Mouse (Mus musculus) cerebellum, postnatal 14 days (tissue): ENCODE data around the gene Slc25a27.

Experiments
- DNase-seq, 2 experiments: peaks; one replicate each; pipeline ENCODE4 v3.0.0; 2021; ENCODE audit warnings: mixed read lengths in 2 of 2

Slc25a27 gene

DNA sequence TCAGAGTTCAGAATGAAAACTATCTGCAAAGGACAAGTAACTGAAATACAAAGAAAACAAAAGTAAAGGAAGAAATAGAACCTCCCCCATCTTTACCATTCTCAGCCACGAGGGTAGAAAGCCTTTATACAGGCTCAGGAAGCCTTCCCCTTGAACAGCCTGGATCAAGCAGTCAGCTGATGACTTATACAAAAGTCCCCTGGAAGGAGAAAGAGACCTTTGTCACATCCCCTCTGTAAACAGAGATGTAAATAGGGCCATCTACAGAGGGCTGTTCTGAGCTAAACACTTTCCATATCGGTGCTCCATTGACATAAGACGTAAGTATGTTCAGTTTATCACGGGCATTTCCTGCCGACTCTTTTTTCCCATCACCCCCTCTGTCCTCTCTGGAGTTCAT is 20.1 kb downstream of the Slc25a27 start:
- no peak for DNase-seq

DNA sequence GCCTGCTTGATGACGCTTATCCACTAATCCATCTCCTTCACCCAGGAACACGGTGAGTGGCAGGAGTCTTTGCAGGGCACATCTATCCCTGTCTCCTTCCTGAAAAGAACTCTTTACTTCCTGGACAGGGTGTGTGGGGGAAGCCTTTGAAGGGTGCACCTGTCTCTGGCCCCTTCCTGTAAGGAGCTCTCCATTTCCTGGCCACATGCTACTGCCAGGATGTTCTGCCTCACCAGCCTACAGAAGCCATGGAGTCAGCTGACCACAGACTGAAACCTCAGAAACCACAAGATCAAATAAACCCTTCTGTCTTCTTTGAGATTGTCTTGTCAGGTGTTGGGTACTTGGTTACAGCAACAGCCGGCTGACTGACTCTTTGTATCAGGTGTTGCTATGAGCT is 21.9 kb downstream of the Slc25a27 start:
- DNase-seq, result no peak

DNA sequence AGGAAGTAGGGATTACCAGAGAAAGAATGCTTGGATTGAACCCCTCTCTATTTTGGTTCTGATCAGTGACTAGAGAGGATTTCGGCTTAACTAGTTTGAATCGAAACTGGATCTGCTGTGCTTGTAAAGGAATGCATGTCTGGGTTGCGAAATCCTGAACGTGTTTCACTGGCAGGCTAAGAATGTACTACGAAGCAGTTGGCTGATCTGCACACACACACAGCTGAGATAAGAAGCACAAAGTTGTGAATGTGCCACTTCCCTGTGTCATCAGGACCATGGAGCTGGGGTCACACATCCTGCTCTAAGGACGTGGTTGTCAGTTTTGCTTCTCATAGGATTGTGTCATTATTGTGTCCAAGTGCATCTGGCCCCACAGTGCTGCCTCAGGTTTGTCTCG is 22.6 kb downstream of the Slc25a27 start:
- no peak for DNase-seq

DNA sequence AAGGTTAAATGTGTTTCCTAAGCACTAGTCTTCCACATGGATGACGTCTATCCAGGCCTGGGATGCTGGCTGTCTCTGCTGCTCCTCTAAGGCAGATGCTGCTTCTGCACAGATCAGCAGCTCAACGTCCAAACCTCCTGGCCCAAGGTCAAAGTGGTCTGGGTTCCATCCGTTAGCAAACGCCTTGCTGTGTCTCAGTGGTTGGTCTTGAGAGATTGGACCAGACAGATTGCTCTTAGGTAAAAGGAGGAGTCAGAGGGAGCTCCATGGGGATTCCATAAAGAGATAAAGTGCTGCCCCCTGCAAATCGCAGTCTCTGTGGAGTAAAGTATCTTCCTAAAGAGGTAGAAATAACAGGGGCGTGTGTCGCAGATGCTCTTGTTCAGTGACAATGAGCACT is 23.8 kb downstream of the Slc25a27 start:
- no peak for DNase-seq

DNA sequence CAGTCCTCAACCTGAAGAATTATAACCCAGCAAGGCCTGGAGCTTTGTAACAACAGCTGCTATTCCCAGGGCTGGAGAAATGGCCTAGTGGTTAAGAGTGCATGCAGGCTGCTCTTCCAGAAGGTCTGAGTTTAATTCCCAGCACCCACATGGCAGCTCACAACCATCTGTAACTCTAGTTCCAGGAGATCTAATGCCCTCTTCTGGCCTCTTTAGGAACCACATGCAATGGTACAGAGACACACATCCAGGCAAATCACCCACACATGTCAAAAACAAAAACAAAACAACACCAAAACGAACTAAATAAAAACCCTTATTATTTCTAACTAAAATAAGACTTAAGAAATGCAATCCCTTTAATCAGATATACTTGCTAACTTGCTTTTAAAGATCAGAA is 26.2 kb downstream of the Slc25a27 start:
- peak in 1 of 2 experiments; percentile 16 for DNase-seq

DNA sequence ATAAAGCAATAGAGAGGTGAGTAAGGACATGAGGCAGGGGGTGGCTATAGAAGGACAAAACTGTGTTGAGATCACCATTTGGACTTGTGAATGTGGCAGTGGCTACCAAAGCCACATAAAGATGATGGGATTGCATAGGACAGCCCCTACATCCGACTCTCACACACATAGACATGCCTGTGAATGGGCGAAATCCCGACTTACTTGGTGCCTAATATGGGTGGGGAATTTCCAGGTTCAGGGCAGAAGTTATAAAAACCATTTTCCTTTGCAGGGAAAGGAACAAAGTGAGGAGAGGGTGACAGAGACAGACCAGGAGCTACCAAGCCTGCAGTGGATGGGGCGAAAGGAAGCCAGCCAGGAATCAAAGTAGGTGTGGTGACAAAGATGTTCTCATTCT is 29.9 kb downstream of the Slc25a27 start:
- no peak for DNase-seq

DNA sequence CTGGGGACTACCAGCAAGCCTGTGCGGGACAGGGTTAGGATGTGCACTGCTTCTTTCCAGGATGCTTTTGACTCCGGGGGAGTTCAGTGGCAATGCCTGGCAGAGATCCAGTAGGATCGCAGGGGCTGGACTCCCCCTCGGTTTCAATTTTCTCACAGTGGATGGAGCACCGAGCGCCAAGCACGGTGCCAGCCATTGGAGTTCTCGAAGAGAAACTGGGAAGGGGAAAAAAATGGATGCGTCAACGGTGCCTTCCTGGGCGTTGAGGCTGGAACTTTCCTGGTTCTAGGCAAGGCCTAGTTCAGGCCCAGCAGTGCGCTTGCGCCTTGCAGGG is 36.6 kb downstream of the Slc25a27 start:
- DNase-seq, result peak in 1 of 2 experiments; percentile 22

DNA sequence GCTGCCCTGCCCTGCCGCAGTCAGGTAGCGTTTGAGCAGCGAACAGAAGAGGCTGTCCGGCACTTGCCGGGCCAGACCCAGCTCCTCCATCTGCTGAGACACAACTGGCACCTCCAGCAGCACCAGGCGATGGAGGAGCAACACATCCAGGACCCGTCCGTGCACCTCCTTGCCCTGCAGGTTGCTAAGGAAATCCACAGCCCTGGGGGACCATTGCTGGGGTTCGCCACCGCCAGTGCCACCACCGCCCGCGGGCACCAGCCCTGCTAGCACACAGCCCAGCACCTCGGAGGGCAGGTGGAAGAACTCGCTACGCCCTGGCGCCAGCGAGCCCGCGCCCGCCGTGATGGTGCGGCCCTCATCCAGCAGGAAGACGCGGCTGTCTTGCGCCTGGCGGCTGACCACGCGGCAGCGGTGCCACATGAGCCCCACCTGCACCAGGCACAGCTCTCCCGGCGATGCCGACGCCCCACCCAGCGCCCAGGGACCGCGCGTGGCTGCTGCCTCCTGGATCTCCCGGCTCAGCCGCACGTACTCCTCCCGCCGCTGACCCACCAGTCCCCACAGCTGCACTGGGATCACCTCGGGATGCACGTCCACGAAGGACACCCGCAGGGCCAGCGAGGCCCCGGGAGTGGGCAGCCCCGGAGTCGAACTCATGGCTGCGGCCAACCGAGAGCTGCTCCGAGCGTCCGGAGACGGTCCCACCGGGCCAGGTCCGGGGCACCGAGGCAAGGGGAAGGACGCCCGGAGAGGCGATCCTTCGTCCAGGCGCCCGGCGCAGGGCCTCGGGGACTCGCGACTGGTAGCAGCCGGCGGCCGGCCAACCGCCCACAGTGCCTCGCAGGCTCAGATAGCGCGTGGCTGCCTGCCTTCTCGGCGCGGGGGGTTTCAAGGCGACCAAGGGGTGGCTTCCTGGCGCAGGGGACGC is 37.3 kb downstream of the Slc25a27 start, which contains the start of gene Tdrd6:
Gene Tdrd6 (minus strand): TSS at position 804 of the 931 bp plus-strand sequence.
- DNase-seq, result peak; percentile 32

DNA sequence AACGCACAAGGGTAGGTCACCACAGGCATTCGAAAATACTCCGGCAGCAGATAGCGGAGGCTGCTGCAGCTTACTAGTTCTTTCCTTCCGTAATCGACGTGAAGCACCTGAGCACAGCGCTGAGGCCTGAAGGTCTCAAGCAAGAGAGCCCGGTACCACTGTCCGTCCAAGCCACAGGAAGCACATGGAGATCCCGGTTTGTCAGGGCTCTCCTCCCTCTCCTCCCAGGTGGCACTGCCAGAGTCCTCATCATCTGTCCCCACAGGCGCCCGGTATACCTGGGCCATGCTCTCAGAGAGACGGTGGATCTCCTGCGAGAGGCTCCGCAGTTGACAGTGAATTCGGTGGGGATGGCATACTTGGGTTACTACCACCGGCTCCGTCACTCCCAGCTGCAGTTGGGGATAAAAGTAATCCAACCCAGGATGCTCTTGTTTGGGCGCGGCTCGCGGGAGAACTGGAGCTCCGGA is 38.0 kb downstream of the Slc25a27 start:
- DNase-seq, result no peak

DNA sequence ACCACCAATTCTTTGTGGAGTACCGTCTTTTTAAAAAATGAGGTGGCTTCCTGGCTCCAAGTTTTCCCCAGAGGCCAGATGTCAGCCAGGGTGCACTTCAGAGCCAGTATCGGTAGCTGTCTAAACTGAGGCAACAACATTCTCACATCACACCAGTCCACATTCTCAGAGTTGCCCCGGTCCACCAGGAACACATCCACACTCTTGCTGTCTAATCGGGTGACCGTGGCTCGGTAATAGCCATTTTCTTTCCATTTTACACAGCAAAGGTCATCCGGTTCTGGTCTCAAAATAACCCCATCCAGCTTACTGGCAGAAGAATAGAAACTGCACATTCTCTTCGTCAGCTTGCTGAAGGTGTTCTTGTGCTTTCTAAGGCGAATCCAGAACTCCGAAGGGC is 38.8 kb downstream of the Slc25a27 start:
- no peak for DNase-seq

DNA sequence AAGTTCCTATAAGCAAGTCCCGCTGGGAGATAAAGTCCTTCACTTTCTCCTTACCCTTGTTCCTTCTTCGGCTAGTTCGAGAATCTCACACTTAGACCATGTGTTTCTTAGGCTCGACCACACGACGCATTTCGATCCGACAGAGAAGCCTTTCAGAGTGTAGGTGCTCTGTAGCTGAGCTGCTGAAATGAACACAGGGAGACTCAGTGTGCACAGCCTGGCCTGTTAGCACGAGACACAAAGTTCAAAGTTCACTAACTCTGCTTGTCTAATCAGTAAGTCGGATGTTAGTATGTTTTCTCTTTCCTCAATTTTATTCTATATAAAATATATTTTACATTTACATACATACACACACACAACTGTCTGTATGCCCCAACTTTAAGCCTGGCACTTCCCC is 44.9 kb downstream of the Slc25a27 start:
- DNase-seq, result no peak

DNA sequence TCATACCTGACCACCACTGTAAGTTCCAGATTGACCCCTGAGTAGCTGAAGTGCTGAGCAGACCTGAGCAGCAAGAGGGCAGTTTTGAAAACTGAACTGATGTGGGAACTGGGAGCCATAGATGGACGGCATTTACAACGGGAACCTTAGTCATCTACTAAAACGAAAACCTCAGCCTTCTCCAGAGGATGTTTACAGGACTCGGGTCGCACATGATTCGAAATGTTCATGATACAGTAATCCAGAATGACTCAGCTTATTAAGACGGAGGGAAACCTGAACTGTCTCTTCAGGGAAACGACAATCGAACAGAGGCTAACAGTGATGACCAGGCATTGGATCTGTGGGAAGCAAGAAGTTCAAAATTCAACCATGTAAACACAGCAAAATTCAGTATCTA is 47.9 kb downstream of the Slc25a27 start:
- DNase-seq, result no peak

DNA sequence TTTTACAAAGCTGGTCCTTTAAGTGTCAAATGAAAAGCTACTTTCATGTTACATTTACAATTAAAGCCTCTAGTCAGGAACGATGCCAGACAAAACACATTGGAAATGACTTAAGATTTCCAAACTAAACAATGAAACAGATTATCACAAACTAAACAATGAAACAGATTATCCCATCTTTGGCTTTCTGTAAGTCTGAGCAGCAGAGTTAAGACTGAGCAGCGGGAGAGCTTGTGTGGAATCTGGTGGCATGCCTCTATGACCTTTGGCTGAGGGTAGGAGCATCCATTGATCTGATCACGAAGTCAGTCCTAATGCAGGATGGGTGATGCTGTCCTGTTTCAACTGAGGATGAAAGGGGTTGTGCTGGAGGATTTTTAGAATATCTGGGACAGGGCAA is 54.8 kb downstream of the Slc25a27 start:
- no peak for DNase-seq

DNA sequence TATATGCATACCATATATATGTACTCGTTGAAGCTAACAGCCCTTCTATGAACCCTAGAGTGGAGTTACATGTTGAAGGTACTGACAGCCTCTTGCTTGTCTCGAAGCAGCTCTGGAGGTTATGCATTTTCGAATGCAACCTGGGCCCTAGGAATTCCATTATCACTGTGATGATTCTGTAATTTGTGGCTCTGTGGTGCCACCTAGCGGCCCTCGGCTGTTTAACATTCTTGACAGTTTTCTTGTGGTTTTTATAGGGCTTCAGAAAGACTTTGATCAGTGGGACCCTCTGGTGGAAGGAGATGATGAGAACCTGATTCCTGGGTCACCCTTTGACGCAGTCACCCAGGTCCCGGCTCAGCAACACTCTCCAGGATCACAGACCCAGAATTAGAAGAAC is 55.4 kb downstream of the Slc25a27 start:
- peak; percentile 78 to 79 for DNase-seq

DNA sequence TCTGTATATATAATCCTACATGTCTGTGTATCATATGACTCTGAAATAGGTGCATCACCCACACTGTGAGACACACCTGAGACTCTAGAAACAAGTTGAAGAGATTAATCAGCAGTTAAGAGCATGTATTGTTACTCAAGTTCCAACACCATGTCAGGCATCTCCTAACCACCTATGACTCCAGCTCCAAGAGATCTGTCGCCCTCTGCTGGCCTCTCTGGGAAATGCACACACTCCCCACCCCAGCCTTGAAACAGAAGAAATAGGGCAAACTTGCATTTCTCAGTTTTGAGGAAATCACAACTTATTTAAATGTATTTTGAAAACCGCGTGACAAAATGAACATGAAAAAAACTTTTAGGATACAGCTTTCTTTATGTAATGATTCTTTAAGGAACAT is 60.3 kb downstream of the Slc25a27 start:
- DNase-seq, result peak; percentile 73 to 83

DNA sequence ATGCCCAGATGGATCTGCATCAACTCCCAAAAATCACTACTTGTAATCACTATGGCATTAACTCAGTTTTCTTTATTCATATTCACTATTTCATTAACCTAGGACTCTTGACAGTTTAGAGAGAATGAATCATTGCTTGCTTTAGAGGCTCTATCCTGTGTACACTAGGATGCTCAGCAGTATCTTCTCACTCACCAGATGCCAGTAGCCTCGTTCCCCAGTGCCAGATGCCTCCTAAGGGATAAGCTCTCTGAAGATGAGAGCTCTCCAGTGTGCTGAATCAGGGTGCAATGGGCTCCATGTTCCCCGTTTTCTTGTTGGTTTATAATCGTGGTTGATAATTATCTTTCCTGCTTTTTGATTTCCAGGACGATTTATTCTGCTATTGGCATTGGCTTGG is 68.3 kb downstream of the Slc25a27 start:
- no peak for DNase-seq

DNA sequence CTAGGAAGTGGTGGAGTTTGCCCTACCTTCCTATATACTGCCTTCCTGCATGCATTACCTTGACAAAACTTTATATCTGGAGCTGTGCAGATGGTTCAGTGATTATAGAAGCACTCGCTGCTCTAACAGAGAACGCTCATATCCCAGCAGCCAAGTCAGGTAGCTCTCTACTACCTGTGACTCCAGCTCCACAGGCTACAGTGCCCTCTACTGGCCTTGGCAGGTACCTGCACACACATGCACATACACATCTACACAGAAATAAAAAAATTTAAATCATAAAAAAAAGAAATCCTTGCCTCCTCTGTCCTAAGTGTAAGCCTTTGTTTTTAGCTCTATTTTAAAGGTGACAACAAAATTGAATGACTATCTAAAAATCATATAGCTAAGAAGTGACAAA is 69.3 kb downstream of the Slc25a27 start:
- no peak for DNase-seq

DNA sequence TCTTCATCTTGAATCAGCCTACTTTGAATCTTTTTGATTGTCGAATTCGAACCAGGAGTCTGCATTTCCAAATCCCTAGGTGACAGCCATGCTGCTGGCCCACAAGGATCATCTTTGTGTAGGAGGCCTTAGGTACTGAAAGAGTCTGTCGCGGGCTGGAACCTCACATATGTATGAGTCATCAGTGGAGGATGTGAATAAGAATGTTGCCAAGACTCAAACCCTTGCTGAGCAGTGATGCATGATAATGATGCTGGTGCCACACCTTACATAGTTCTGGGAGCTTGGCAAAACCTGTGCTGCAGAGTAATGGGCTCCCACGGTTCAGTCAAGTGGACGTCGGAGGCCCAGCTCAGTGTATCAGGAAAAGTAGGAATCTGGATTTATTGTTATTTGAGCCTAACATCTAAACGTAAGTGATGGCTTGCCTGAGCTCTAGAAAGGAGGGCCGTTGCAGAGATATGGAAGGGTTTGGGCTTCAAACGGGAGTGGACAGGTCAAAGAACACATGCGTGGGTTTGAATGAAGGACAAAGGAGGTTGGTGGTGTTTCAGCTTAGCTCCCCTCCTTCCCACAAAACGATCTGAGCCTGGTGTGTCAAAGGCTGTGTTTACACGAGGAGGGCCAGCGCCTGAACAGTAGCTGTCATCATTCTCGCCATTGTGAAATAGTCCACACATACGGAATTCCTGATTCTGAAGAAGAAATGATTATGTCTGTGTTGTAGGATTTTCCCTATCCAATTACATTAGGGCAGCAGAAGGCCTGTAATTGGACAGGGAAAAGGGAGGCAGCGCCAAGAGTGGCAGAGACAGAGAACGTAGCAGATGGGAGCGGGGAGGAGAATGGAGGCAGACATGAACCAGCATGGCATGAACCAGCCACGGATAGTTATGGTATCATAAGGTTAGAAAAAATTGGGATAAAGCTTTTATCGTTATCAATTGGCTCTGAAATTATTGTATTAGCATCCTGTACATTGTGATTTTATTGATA is 74.4 kb downstream of the Slc25a27 start:
- DNase-seq, result peak; percentile 30 to 31
